Mouse (Mus musculus) gastrocnemius, postnatal 10 days (tissue): ENCODE measurements around the gene Tmem81. TPM values are rescaled to one million over a fixed set of nuclear protein-coding genes. Genes with fewer than 3 reads are reported as not detected.

Experiments
- total RNA-seq, 2 experiments: library from RNA; stranded (reverse); gene quantifications; 2 replicates each; pipeline ENCODE4 v1.2.3; 2021

The Tmem81 gene
- total RNA-seq, 2 experiments from 2014 or later, result 1.3 to 1.9 TPM

Other genes with a start within 250 kb of the Tmem81 start
- gene Klhdc8a, start 207.6 kb upstream of the Tmem81 start, total RNA-seq, result under 1 TPM; 0.45 to 0.52 TPM
- 1 to 10 TPM; 2.0 to 2.2 TPM for gene Nuak2, start 190.1 kb upstream of the Tmem81 start, total RNA-seq
- 10 to 100 TPM; 24.8 to 30.7 TPM for gene Tmcc2, start 114.9 kb upstream of the Tmem81 start, total RNA-seq
- gene Dstyk, start 88.7 kb upstream of the Tmem81 start, total RNA-seq, result 10 to 100 TPM; 16.1 to 16.8 TPM
- gene Rbbp5, start 28.9 kb upstream of the Tmem81 start, total RNA-seq, result 10 to 100 TPM; 19.6 to 20.3 TPM
- gene Cntn2, start 37.0 kb downstream of the Tmem81 start, total RNA-seq, result under 1 TPM; 0.11 to 0.21 TPM
- 1 to 10 TPM; 1.9 TPM for gene Nfasc, start 235.6 kb downstream of the Tmem81 start, total RNA-seq